Mouse (Mus musculus): ENCODE results near the gene Tgm3.

Gene Tgm3

GRCm38 (mm10) chr2:130012026-130012425 is at the start of gene Tgm3:
Gene Tgm3 (plus strand): TSS chr2:130012349.
- in situ Hi-C loops (cut with MboI, MseI) = no loop called here

- in situ Hi-C loops (cut with MboI, MseI) = no loop called here
These were observed 31.5 kb upstream of the Tgm3 start for GRCm38 (mm10) chr2:129980608-129981007.

GRCm38 (mm10) chr2:129987527-129988045 is 24.6 kb upstream of the Tgm3 start:
- in situ Hi-C loops (cut with MboI, MseI) = no loop called here

- in situ Hi-C loops (cut with MboI, MseI) = no loop called here
These were observed 22.5 kb upstream of the Tgm3 start for GRCm38 (mm10) chr2:129989646-129990045.

- in situ Hi-C loops (cut with MboI, MseI) = no loop called here
These were observed 17.7 kb upstream of the Tgm3 start for GRCm38 (mm10) chr2:129994468-129994867.

- in situ Hi-C loops (cut with MboI, MseI) = no loop called here
These were observed 13.7 kb upstream of the Tgm3 start for GRCm38 (mm10) chr2:129998476-129998875.

GRCm38 (mm10) chr2:129999296-129999695 is 12.9 kb upstream of the Tgm3 start:
- in situ Hi-C loops (cut with MboI, MseI) = no loop called here

- in situ Hi-C loops (cut with MboI, MseI) = no loop called here
These were observed 11.5 kb upstream of the Tgm3 start for GRCm38 (mm10) chr2:130000601-130001000.

- in situ Hi-C loops (cut with MboI, MseI) = no loop called here
These were observed 8.1 kb upstream of the Tgm3 start for GRCm38 (mm10) chr2:130004046-130004445.

GRCm38 (mm10) chr2:130009371-130009770 is 2.8 kb upstream of the Tgm3 start:
- in situ Hi-C loops (cut with MboI, MseI) = no loop called here

- in situ Hi-C loops (cut with MboI, MseI) = no loop called here
These were observed 1.5 kb downstream of the Tgm3 start for GRCm38 (mm10) chr2:130013646-130014045.

GRCm38 (mm10) chr2:130015196-130015595 is 3.0 kb downstream of the Tgm3 start:
- in situ Hi-C loops (cut with MboI, MseI) = no loop called here

GRCm38 (mm10) chr2:130018084-130018483 is 5.9 kb downstream of the Tgm3 start:
- in situ Hi-C loops (cut with MboI, MseI) = no loop called here

GRCm38 (mm10) chr2:130027890-130028289 is 15.7 kb downstream of the Tgm3 start:
- in situ Hi-C loops (cut with MboI, MseI) = loop anchor here (10.0 kb wide), 1 partner anchor 1003 kb away; no protein-coding TSS in a partner anchor

GRCm38 (mm10) chr2:130029826-130030225 is 17.7 kb downstream of the Tgm3 start:
- in situ Hi-C loops (cut with MboI, MseI) = loop anchor here (10.0 kb wide), 1 partner anchor 1005 kb away; no protein-coding TSS in a partner anchor

GRCm38 (mm10) chr2:130032661-130033060 is 20.5 kb downstream of the Tgm3 start:
- in situ Hi-C loops (cut with MboI, MseI) = no loop called here

- in situ Hi-C loops (cut with MboI, MseI) = no loop called here
These were observed 24.7 kb downstream of the Tgm3 start for GRCm38 (mm10) chr2:130036846-130037245.

GRCm38 (mm10) chr2:130038971-130039370 is 26.8 kb downstream of the Tgm3 start:
- in situ Hi-C loops (cut with MboI, MseI) = no loop called here

- in situ Hi-C loops (cut with MboI, MseI) = no loop called here
These were observed 28.2 kb downstream of the Tgm3 start for GRCm38 (mm10) chr2:130040190-130040886.

GRCm38 (mm10) chr2:130043835-130044234 is 31.7 kb downstream of the Tgm3 start:
- in situ Hi-C loops (cut with MboI, MseI) = no loop called here

- in situ Hi-C loops (cut with MboI, MseI) = no loop called here
These were observed 35.8 kb downstream of the Tgm3 start for GRCm38 (mm10) chr2:130047923-130048440.

- in situ Hi-C loops (cut with MboI, MseI) = no loop called here
These were observed 36.6 kb downstream of the Tgm3 start for GRCm38 (mm10) chr2:130048792-130049191.

GRCm38 (mm10) chr2:130058149-130058548 is 46.0 kb downstream of the Tgm3 start:
- in situ Hi-C loops (cut with MboI, MseI) = loop anchor here (5.0 to 10.0 kb wide), 2 partner anchors 163 to 174 kb away; no protein-coding TSS in a partner anchor
